Mouse (Mus musculus): ENCODE measurements around the gene Cdk5rap3.

- TF ChIP-seq CTCF (IDR thresholded peaks at IDR 0.05; ENCODE audit: extremely low read depth, insufficient read length, insufficient replicate concordance, low read depth, low read length) (no peak), POLR2A (IDR thresholded peaks at IDR 0.05; ENCODE audit: low read depth, low read length) (no peak)
Observed at GRCm38 (mm10) chr11:96933562-96934276, 17.4 kb upstream of the Cdk5rap3 start.
